Mouse (Mus musculus) R1 (cell line): ENCODE results near the gene Iqcg.

Source experiments
- DNase-seq: peaks from one replicate; pipeline ENCODE4 v3.0.0-alpha.2; 2018; ENCODE audit warnings: low read depth, low spot score

Gene Iqcg

DNA sequence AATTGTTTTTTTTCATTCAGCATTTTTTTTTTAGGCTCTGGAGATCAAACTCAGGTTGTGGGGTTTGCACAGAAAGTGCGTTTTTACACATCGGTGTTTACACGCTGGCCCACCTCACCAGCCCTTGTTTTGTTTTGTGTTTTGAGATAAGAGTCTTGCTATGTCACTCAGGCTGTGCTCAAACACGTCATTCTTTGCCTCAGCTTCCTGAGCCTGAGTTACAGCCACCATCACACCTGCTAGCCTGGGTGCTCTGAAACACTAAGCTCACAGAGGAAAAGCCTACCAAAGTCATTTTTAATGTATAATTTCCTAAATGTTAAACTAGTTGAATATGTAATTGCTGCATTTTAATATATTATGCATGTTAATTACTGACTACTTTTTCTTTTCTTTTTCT, 74.6 kb downstream of the Iqcg start:
- no peak for DNase-seq

GRCm38 (mm10) chr16:32980227-32980626, 75.8 kb downstream of the Iqcg start:
- DNase-seq: no peak

GRCm38 (mm10) chr16:32973047-32973446, 83.0 kb downstream of the Iqcg start:
- DNase-seq: no peak

DNA sequence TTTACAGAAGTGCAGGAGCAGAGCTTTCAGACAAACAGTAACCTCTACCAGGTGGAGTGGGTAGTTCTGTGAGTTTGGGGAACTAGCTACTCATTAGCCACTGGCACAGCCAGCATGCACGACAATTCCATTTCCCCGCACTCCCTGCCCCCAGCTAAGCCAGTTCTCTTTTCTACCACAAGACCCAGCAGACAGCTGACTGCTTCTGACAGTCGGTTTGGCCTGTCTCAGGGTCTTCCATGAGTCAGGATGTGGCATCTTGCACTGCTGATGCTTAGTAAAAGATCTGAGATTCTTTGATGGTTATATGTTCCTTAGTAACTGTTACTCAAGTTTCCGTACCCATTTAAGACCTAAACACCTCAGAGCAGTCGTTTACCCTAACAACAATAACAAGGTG, 83.5 kb downstream of the Iqcg start:
- no peak for DNase-seq
